Mouse (Mus musculus) spleen, postnatal 36 days (tissue): ENCODE measurements around the gene Dact1.
A peak's percentile ranks its signal among the peaks of the same experiment; 100 is the strongest.

ENCODE experiments used
- DNase-seq, 2 experiments: peaks; one replicate each; pipeline ENCODE4 v3.0.0; 2022; ENCODE audit warnings: low spot score in 2 of 2, mixed read lengths in 1 of 2

The Dact1 gene

DNA sequence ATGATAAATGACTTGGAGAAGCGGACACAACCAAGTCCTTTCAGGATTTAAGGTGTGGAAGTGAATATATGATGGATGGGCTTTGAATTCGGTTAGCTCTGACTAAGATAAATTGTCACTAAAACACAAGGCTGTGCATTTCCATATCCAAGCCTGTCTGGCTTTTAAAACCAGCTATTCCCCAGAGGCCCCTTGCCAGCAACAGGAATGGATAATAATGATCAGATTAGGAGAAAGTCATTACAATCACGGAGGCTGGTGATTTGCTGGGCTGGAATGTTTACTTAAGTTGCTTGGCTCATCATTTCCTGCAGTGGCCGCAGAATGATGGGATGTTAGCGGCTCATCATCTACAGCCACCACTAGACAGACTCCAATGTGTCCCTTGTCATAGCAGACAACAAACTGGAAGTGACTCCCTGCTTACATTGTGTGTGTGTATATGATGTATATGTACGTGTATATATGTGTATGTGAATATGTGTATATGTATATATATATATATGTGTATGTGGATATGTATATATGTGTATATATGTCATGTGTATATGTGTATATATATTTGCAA lies 28.3 kb downstream of the Dact1 start:
- no peak for DNase-seq

- no peak for DNase-seq
Observed at GRCm38 (mm10) chr12:71339142-71339848, 29.6 kb downstream of the Dact1 start.

GRCm38 (mm10) chr12:71342397-71342796 lies 32.7 kb downstream of the Dact1 start:
- DNase-seq, result peak; percentile 31 to 46

DNA sequence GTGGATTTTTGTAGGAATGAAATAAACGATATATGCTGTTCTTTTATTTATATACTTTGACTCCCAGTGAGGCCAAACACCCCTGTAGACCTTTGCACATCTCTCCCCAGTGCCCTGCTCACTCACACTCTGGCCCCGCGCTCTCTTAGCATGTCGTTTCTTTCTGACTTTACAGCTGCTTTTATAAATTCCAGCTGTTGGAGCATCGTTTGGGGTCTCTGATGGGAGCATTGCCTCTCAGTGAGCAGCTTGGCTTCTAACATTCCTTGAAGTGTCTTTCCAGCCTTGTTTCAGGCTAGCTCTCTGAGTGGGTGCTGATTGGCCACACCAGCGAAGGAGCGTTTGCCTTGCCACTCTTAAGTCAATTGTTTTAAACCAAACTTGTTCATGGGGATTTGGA lies 35.8 kb downstream of the Dact1 start:
- DNase-seq, result no peak

GRCm38 (mm10) chr12:71346071-71346470 lies 36.4 kb downstream of the Dact1 start:
- no peak for DNase-seq

DNA sequence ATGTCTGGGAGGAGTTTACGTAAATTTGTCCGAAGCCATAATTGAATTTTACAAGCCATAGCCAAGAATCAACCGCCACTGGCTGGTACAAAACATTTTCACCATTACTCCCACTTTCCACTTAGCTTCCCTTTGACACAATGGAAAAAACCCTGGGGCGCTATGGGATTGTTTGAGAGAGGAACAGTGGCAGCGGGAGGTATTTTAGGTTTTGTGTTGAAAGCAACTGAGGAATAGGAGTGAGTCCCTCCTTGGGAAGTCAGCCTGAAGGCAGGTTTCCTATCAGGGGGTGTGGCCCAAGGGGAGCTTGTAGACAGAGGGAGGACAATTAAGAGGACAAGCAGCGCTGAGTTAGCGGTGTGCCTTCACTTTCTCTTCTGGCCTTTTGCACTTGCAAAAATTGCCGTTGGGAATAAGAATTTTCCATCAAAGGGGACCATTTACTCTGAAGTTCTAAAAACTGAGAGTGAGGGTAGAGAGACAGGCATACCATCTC lies 38.8 kb downstream of the Dact1 start:
- no peak for DNase-seq

DNA sequence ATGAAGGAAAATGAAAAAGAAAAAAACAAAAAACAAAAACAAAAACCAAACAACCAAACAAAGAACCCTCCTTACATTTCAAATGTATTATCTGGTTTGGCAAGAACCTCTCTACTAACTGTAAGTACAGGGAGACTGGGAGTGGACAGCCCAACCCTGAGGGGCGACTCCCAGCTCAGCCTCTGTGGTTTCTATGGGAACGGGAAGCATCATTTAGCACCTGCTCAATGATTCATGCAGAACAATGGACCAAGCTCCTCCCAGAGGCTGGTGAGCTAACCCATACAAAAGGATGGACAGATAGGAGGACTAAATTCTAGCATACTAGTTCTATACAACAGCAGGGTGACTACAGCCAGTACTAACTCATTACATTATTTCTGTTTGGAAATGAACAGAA lies 40.4 kb downstream of the Dact1 start:
- no peak for DNase-seq

DNA sequence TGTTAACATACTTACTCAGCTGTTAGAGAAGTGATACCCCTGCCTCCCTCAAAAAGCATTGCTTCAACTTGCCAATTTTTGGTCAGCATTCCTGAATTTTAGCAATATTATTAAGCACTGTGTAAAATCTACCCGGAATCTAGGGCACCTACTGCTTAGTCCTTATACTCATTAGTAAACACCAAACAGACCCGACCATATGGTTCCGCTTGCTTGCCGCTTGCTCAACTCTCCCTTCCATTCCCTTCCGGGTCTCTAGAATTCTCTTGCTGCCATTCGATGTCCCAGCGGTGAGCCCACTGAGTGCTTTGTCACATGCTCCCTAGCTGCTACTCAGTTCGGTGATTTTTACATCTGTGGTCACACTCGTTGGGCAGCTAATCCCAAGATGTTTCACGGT lies 45.0 kb downstream of the Dact1 start:
- no peak for DNase-seq

- DNase-seq, result no peak
Observed at GRCm38 (mm10) chr12:71355092-71355491, 45.4 kb downstream of the Dact1 start.

GRCm38 (mm10) chr12:71361616-71362015 lies 51.9 kb downstream of the Dact1 start:
- no peak for DNase-seq

DNA sequence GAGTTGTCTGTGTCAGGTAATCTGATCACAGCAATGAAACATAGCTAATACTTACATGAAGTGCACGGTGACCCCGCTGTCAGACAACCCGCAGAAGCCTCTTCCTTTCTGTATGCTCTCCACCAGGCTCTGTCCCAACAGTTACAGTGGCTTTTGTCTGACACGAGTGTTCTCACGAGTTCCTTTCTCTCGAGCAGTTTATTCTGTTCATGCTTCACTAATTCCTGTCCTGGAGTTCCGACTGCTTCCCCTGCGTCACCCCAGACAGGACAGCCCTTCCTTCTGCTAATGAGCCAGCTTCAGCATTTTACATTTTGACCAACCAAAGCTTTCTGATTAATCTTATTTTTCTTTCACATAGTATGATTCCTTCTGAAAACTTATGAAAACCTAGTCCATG lies 52.7 kb downstream of the Dact1 start:
- DNase-seq, result no peak

DNA sequence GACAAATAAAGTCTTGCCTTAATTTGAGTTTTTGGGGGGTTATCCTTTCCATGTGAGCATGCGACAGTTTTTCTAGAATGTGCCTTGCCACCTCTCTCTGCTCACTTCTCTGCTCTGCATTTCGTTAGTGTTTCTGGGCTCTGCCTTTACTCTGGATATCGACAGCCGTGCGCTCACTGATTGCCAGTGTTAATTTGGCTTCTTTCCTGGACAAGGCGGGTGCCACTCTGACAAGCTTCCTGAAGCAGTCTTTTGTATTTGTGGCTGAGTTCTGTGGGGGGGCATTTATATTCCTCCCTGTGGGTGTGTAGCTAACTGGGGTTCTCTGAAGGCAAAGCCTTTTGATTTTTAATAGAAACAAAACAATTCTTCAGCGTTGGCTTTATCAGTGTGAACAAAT lies 54.4 kb downstream of the Dact1 start:
- no peak for DNase-seq

DNA sequence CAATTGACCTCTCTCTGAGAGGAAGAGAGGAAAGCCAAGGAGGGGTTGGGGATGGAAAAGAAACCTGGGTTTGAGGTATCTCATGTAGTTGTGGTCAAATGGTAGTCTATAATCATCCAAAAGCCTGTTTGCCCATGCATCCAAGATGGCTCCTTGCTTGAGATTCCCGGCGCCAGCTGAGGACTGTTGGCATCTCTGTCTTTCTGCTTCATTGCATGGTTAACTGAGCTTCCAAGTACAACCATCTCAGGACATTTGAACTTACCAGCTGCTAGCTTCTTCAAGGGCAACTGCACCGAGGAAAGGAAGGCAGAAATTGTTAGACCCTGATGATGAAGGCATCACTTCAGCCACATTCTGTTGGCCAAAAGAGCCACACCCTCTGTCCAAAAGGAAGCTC lies 54.8 kb downstream of the Dact1 start:
- no peak for DNase-seq

DNA sequence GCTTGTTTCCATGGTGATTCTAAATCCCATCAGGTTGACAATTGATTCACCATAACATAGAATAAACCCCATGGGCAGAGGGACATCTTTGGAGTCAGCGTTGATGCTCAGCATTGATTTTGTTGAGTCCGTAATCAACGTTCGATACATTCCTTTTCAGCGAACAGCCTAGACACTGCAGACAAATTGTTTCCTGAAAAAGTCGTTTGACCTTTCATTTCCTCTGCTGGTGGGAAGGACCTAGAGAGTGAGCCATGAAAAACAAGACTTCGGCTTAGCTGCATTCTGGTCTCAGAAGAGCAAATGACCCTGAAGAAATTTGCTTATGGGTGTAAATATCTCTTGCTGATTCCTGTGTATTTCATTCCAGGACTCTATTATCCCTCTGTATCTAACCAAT lies 55.5 kb downstream of the Dact1 start:
- no peak for DNase-seq

GRCm38 (mm10) chr12:71366175-71366574 lies 56.5 kb downstream of the Dact1 start:
- DNase-seq, result no peak

DNA sequence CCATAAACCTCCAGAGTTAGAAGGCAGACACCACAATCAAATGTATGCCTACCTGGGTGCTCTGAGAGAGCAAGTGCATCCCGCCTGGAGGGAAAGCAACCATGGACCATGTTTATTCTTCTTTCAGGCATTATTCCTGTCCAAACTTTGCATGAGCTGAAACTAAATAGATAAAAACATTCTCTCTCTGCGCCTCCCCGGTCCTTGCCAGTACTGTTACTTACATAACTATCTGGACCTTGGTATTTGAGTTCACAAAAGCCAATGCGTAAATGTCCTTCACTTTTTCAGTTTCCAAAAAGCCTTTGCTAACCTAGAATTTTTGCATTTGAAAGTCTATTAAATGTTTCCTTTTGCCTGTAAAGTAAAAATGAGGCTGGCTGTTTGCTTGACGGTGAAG lies 58.9 kb downstream of the Dact1 start:
- no peak for DNase-seq
